Mouse (Mus musculus): ENCODE measurements around the gene Cfap70. TPM values are rescaled to one million over a fixed set of nuclear protein-coding genes. Genes with fewer than 3 reads are reported as not detected.

Gene Cfap70
- polyA plus RNA-seq (2015; fragmentation: Nextera tagmentation; extraction: Ambion mirVana), result 1.5 and 1.7 TPM in 2 replicates

DNA sequence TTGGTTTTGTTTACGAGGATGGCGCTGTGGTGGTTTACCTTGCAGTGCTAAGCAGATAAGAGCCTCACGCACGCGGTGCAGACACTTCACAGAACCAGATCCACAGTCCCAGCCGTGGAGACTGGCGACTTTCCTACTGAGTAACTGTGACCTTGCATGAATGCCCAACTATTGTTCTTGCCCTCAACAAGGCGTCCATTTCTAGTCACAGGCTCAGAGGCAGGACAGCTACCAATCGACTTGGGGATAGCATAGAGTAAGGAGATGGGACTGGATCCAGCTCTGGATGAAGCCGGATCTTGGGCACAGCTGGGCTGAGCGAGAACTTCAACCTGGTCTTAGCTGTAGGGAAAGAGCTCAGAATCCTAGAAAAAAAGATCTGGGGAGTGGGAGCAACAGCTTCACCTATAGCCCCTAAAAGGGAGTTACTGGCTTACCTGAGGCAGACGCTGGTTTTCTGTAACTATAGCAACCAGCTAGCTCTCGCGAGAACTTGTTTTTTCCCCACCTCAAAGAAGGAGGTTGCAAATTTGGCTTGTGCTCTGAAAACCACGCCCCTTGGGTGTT, at the start of gene Cfap70:
Gene Cfap70 (minus strand): TSS at position 462 of the 567 bp plus-strand sequence.
- Histone ChIP-seq H3K9ac (peak within 1 kb of the TSS; percentile 35; the same call in 1 of the 2 replicates), H3K27ac (no peak within 1 kb of the TSS)

GRCm38 (mm10) chr14:20499982-20500381, 48.0 kb upstream of the Cfap70 start:
- peaks cover 37% of the 10 kb centered on the region for H3K36me3 ChIP-seq
- no peak overlapping the region for H3K27ac ChIP-seq
- H3K27me3 ChIP-seq, result no peaks in the 10 kb centered on the region

More for the DNA sequence above, at the start of gene Cfap70:
- ATAC-seq (ENCODE audit: borderline replicate concordance, extremely low read depth, low FRiP score, low TSS enrichment), result peak; percentile 42; the same call in 1 of the 2 replicates
- Histone ChIP-seq H3K36me3 (peaks cover 8% of the 10 kb centered on the region), H3K4me1 (0 out of 2 replicates have a peak, but pooled peaks cover 4% of the 10 kb centered on the region), H3K4me3 (peak within 1 kb of the TSS; percentile 43), H3K9me3 (no peaks in the 10 kb centered on the region), H3K4me2 (peak within 1 kb of the TSS; percentile 67), H3K27me3 (no peaks in the 10 kb centered on the region)
- WGBS, result 3% methylated on average over 15 of the region's 15 CpGs

DNA sequence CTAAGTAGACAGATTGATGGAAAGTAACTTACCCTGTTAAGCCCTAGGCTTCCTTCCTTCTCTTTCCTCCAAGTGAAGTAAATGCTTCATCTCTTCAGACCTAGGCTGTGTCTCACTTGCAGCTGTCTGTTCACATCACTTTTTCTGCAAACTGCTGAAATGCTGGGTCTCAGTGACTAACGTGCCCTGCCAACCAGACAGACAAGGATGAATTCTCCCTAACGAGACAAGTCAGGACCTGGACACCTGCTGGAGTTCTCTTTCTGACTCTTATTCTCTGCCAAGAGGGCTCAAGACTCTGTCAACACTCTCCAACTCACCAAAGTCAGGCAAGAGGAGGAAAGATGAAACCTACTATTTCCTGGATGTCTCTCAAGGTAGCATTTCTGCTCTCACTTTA, 44.6 kb upstream of the Cfap70 start, which contains the start of gene Mss51:
Gene Mss51 (minus strand): TSS at position 299 of the 400 bp plus-strand sequence.
- no peaks in the 10 kb centered on the region for H3K4me1 ChIP-seq
- no peak within 1 kb of the TSS for H3K27ac ChIP-seq
- H3K27me3 ChIP-seq, result no peaks in the 10 kb centered on the region
- ATAC-seq (ENCODE audit: borderline replicate concordance, extremely low read depth, low FRiP score, low TSS enrichment), result no peak
- H3K4me3 ChIP-seq, result no peak within 1 kb of the TSS
- peaks cover 35% of the 10 kb centered on the region for H3K36me3 ChIP-seq
- 74% methylated on average over 2 of the region's 2 CpGs for WGBS
- H3K9me3 ChIP-seq, result no peaks in the 10 kb centered on the region
- H3K4me2 ChIP-seq, result no peak within 1 kb of the TSS
- H3K9ac ChIP-seq, result no peak within 1 kb of the TSS

More at GRCm38 (mm10) chr14:20499982-20500381, 48.0 kb upstream of the Cfap70 start:
- Histone ChIP-seq H3K9me3 (no peaks in the 10 kb centered on the region), H3K4me2 (no peak overlapping the region), H3K9ac (no peak overlapping the region), H3K4me3 (no peak overlapping the region), H3K4me1 (no peaks in the 10 kb centered on the region)
- ATAC-seq (ENCODE audit: borderline replicate concordance, extremely low read depth, low FRiP score, low TSS enrichment), result no peak
- WGBS, result 83% methylated on average over 3 of the region's 3 CpGs

GRCm38 (mm10) chr14:20486031-20486430, 34.0 kb upstream of the Cfap70 start:
- no peak for ATAC-seq (ENCODE audit: borderline replicate concordance, extremely low read depth, low FRiP score, low TSS enrichment)
- Histone ChIP-seq H3K4me2 (no peak overlapping the region), H3K9me3 (no peaks in the 10 kb centered on the region), H3K36me3 (0 out of 2 replicates have a peak, but pooled peaks cover 10% of the 10 kb centered on the region), H3K27me3 (no peaks in the 10 kb centered on the region), H3K27ac (no peak overlapping the region), H3K9ac (no peak overlapping the region), H3K4me3 (no peak overlapping the region), H3K4me1 (0 out of 2 replicates have a peak, but pooled peaks cover 3% of the 10 kb centered on the region)
- 95% methylated on average over 5 of the region's 5 CpGs for WGBS

DNA sequence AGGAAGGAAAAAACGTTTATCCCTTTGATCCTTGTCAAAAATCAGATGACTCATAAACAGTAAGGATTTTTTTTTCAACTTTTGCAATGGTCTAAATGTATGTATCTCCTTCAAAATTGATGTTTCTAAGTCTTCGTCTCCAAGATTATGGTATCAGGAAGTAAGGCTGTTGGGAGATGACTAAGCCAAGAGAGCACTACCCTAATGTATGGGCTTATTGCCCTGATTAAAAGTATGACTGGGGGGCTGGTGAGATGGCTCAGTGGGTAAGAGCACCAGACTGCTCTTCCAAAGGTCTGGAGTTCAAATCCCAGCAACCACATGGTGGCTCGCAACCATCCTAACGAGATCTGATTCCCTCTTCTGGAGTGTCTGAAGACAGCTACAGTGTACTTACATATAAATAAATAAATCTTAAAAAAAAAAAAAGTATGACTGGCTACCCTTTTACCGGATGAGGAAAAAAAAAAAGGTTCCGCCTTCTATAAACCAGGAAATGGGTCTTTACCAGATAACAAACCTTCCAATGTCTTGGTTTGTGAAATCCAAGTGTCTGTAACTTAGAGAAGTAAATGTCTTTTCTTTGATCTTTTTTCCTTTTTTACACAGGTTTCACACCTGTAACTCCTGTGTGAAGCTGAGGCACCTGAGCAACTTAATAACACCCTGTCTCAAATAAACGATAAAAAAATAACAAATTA, 30.2 kb upstream of the Cfap70 start:
- Histone ChIP-seq H3K4me3 (no peak overlapping the region), H3K36me3 (0 out of 2 replicates have a peak, but pooled peaks cover 8% of the 10 kb centered on the region), H3K4me2 (no peak overlapping the region), H3K9ac (no peak overlapping the region), H3K4me1 (peaks cover 14% of the 10 kb centered on the region), H3K27ac (no peak overlapping the region), H3K27me3 (no peaks in the 10 kb centered on the region), H3K9me3 (no peaks in the 10 kb centered on the region)
- no peak for ATAC-seq (ENCODE audit: borderline replicate concordance, extremely low read depth, low FRiP score, low TSS enrichment)
- 79% methylated on average over 7 of the region's 7 CpGs for WGBS

DNA sequence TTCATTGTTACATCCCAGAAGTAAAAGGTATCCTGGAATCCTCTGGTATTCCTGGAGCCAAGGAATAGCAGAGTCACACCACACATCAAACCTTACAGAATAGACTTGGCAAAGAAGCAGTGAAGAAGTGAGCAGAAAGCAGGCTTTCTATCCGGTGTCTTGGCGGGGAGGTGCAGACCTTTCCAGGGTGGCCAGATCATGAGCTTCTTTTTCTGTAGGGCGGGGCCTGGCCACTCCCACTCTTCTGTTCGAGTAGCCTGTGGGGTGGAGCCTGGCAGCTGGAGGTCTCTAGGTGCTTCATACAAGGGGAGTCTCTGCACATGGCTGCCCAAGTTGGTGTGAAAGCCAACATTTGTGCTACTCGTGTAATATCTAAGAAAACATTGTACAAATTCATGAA, 29.2 kb upstream of the Cfap70 start:
- no peak overlapping the region for H3K4me2 ChIP-seq

GRCm38 (mm10) chr14:20480195-20480579, 28.2 kb upstream of the Cfap70 start:
- H3K27me3 ChIP-seq, result no peaks in the 10 kb centered on the region
- H3K9ac ChIP-seq, result peak overlapping the region; percentile 74; the same call in 1 of the 2 replicates
- no peaks in the 10 kb centered on the region for H3K9me3 ChIP-seq
- H3K4me1 ChIP-seq, result peaks cover 14% of the 10 kb centered on the region
- WGBS, result 61% methylated on average over 1 of the region's 1 CpGs
- peak overlapping the region; percentile 79 for H3K4me2 ChIP-seq
- peak overlapping the region; percentile 85 for H3K4me3 ChIP-seq
- H3K36me3 ChIP-seq, result 0 out of 2 replicates have a peak, but pooled peaks cover 6% of the 10 kb centered on the region
- 0 out of 2 replicates have a peak, but pooled peaks have one; percentile 20 for ATAC-seq (ENCODE audit: borderline replicate concordance, extremely low read depth, low FRiP score, low TSS enrichment)
- peak overlapping the region; percentile 78; the same call in 1 of the 2 replicates for H3K27ac ChIP-seq

More for the DNA sequence above, 29.2 kb upstream of the Cfap70 start:
- no peak for ATAC-seq (ENCODE audit: borderline replicate concordance, extremely low read depth, low FRiP score, low TSS enrichment)
- Histone ChIP-seq H3K27ac (no peak overlapping the region), H3K36me3 (0 out of 2 replicates have a peak, but pooled peaks cover 8% of the 10 kb centered on the region), H3K9ac (no peak overlapping the region), H3K9me3 (no peaks in the 10 kb centered on the region), H3K4me1 (peaks cover 14% of the 10 kb centered on the region), H3K27me3 (no peaks in the 10 kb centered on the region), H3K4me3 (no peak overlapping the region)
- WGBS, result 31% methylated on average over 5 of the region's 5 CpGs

GRCm38 (mm10) chr14:20479291-20480194, 27.5 kb upstream of the Cfap70 start, which contains the start of gene Anxa7:
Anxa7 (minus strand) TSS chr14:20480133.
- H3K27ac ChIP-seq, result peak within 1 kb of the TSS; percentile 78
- ATAC-seq (ENCODE audit: borderline replicate concordance, extremely low read depth, low FRiP score, low TSS enrichment), result peak; percentile 90
- peak within 1 kb of the TSS; percentile 85 for H3K4me3 ChIP-seq
- H3K9me3 ChIP-seq, result no peaks in the 10 kb centered on the region
- WGBS, result under 1% methylated on average over 48 of the region's 48 CpGs
- H3K36me3 ChIP-seq, result 0 out of 2 replicates have a peak, but pooled peaks cover 2% of the 10 kb centered on the region
- peak within 1 kb of the TSS; percentile 79 for H3K4me2 ChIP-seq
- H3K27me3 ChIP-seq, result no peaks in the 10 kb centered on the region
- peaks cover 14% of the 10 kb centered on the region for H3K4me1 ChIP-seq
- H3K9ac ChIP-seq, result peak within 1 kb of the TSS; percentile 74

DNA sequence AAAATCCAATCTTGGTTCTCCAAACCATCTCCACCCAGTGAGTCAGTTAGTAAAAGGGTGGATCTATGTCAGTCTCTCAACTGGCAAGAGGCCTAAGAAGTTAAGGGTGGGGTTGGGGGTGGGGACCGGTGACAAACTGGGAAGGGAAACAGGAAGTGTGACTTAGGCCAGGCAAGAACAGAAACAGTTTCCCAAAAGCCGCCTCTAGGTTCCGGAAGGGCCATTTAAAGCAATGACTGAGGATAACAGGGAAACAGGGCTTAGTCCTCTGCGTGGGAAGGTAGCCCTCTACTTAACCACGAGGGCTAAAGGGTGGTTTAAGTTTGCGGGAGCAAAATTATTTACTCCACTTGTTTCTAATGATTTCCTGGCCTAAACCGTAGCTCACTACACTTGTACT, 26.8 kb upstream of the Cfap70 start:
- WGBS, result 12% methylated on average over 7 of the region's 7 CpGs
- peak; percentile 31; the same call in 1 of the 2 replicates for ATAC-seq (ENCODE audit: borderline replicate concordance, extremely low read depth, low FRiP score, low TSS enrichment)
- no peaks in the 10 kb centered on the region for H3K27me3 ChIP-seq
- no peaks in the 10 kb centered on the region for H3K9me3 ChIP-seq
- peak overlapping the region; percentile 79 for H3K4me2 ChIP-seq
- H3K9ac ChIP-seq, result peak overlapping the region; percentile 74
- H3K27ac ChIP-seq, result peak overlapping the region; percentile 78
- H3K4me1 ChIP-seq, result peaks cover 14% of the 10 kb centered on the region
- no peaks in the 10 kb centered on the region for H3K36me3 ChIP-seq
- H3K4me3 ChIP-seq, result peak overlapping the region; percentile 85

- Histone ChIP-seq H3K4me1 (peaks cover 14% of the 10 kb centered on the region), H3K27me3 (no peaks in the 10 kb centered on the region), H3K9me3 (no peaks in the 10 kb centered on the region), H3K4me2 (peak overlapping the region; percentile 79), H3K36me3 (no peaks in the 10 kb centered on the region), H3K27ac (0 out of 2 replicates have a peak overlapping the region, but pooled peaks have one; percentile 78), H3K4me3 (peak overlapping the region; percentile 85; the same call in 1 of the 2 replicates), H3K9ac (no peak overlapping the region)
- 31% methylated on average over 3 of the region's 3 CpGs for WGBS
- no peak for ATAC-seq (ENCODE audit: borderline replicate concordance, extremely low read depth, low FRiP score, low TSS enrichment)
Measured at GRCm38 (mm10) chr14:20478385-20478784, 26.4 kb upstream of the Cfap70 start.

Measured in lung, embryonic 15.5 days (tissue).